Mouse (Mus musculus) brain, adult 2 months (tissue): ENCODE data around the gene Ankrd44.

Experiments used
- DNase-seq: peaks from one replicate; pipeline ENCODE4 v3.0.0; 2011; ENCODE audit warnings: low read depth, low spot score

Ankrd44 gene

GRCm38 (mm10) chr1:54759841-54760240 is 166.3 kb downstream of the Ankrd44 start:
- no peak for DNase-seq

DNA sequence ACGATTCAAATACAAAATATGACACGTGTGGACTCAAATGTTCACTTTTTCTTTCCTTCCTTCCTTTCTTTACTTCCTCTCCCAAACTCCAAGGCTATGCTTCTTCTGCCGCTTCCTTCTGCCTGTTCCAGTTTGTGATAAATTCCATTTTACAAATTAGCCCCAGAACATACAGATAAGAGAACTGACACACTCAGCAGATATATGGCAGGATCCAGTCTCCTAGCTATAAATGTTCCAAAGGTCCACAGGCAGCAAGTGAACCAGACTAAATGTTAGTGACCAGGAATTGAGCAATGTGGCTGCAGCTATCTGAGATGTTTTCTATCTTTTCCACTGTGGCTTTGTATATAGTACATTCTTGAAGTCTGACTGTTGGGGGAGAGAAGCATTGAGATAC is 168.9 kb downstream of the Ankrd44 start:
- no peak for DNase-seq

DNA sequence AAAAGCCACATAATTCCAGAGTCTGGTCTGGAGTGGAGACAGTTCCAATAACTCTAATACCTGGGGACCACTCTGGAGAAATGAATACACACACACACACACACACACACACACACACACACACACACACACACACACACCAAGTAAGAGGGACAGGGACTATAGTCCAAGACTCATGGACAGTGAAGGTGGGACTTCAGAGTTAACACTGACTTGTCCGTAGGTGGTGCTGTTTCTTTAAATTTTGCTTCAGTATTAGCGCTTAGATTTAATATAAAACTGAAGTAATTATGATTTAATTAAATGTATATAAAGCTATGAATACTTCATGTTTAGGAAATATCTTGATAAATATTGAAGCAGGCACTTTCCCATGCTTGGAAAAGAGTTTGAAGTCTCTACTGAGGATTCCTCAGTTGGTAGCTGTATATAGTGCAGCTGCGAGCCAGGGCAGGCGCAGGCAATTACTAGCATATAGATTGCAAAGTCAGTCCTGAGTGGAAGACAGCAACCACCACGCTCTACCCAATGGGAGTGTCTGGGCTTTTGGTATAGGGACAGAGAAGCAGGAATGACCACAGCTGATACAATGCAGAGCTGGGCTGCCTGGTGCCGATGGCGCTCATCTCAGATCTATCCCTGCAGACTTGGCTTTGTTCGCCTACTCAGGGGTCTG is 170.4 kb downstream of the Ankrd44 start:
- no peak for DNase-seq

- no peak for DNase-seq
Observed at GRCm38 (mm10) chr1:54749961-54750360, 176.2 kb downstream of the Ankrd44 start.

- no peak for DNase-seq
Observed at GRCm38 (mm10) chr1:54749516-54749915, 176.7 kb downstream of the Ankrd44 start.

DNA sequence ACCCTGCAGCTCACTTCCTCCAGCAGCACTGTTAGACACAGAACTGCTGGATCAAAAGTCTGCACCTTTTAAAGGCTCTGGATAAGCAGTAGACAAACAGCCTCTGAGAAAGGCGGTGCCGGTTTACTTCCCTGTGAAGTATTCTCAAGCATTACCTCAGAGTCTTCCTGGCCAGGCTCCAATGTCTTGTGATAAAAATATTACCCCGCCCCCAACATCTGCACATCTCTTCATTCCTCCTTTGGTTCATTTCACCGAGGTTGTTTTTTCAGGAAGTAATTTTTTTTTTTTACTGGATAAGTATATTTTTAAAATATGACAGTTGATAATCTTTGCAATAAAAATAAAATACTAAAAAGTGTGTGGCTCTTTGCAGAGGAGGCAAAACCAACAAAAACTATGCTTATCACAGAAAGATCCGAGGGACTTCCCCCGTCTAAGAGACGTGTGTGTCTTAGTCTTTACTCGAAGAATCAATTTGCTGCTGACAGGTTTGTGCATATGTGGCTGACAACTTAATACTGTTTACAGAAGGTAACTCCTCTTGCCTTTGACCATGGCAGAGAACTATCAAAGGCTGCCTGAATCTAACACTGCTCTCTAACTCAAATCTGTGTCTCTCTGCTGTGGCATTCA is 178.3 kb downstream of the Ankrd44 start:
- no peak for DNase-seq

DNA sequence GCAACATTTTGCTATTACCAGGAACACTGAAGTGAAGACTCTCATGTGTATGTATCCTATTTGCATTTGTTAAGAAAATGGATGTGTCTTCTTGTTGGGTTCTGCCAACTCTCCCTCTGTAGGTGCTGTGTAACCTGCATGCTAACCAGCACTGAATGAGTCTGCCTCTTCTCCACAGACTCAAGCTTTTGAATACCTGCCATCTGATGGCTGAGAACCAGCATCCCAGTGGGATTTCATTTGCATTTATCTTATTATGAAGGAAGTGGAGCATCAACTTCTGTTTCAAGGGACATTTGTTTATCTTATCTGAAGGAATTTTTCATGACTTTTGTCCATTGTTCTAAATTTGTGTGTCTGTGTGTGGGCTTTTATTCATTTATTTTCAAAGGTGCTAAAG is 180.5 kb downstream of the Ankrd44 start:
- DNase-seq = peak; percentile 11

DNA sequence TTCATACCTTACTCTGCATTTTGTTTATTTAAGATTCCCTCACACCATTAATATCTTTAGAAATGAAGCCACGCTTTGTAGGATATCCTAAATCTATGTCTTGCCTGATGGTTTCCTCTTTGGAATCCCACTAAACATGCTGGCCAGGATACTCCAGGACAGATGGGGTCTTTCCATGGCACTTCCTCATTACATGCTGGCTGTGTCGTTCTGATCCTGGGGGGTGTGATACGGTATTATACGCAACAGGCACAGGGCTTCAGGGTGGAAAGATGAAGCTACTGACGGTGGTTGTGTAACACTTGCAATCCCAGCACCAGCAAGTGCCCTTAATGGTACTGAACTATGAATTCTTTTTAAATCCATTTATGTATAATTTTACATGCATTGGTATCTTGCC is 182.0 kb downstream of the Ankrd44 start:
- no peak for DNase-seq

GRCm38 (mm10) chr1:54743072-54743471 is 183.1 kb downstream of the Ankrd44 start:
- no peak for DNase-seq

DNA sequence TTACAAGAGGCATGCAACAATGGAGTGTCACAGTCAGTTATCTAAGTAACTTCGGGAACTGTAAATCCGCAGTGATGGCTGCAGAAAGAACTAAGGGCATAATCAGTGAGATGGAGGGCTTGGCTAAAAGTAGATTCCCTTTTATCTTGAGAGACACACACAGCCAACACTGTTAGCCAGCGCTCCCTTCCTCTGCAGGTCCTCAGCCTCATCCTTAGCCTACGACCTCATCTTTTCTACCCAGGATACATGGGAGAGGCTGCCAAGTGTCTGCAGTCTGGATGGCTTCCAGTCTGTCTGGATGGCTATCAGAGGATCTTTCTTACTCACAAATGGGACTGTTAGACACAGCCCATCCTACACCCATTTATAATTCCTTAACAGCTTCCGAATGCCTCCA is 185.3 kb downstream of the Ankrd44 start:
- DNase-seq = no peak

GRCm38 (mm10) chr1:54737472-54737871 is 188.7 kb downstream of the Ankrd44 start:
- no peak for DNase-seq

DNA sequence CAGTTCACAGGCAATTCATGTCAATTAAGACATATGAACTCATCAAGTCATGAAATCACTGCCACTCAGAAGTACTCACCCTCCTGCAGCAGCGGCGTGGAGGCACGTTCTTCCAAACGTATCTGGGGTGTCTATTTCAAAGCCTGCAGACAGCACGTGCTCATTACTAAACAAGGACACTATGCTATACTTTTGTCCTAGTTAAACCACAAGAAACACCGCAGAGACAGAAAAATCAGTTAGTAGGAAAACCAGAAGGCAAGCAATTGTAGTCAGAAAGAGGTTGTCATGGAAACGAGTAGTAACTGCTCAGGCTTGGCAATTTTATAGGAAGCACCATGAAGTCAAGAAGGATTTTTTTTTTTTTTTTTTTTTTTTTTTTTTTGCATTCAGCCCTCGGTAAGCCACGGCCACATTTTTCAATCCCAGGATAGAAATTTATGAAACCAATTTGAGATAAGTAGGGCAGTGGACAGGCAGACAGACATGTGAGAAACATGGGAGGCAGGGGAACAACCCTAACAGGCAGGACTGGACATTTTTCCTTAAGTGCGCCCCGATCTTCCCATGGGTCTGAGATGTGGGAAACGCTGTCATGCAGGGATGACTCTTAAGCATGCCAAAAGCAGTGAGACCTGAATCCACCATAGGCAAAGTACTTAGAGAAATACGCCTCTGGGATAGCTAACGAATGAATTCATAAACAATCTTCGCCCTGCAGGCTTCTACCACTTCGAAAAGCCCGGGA is 191.1 kb downstream of the Ankrd44 start:
- peak; percentile 74 for DNase-seq

GRCm38 (mm10) chr1:54729316-54729715 is 196.9 kb downstream of the Ankrd44 start:
- DNase-seq = peak; percentile 14

- no peak for DNase-seq
Observed at GRCm38 (mm10) chr1:54726555-54726954, 199.6 kb downstream of the Ankrd44 start.

DNA sequence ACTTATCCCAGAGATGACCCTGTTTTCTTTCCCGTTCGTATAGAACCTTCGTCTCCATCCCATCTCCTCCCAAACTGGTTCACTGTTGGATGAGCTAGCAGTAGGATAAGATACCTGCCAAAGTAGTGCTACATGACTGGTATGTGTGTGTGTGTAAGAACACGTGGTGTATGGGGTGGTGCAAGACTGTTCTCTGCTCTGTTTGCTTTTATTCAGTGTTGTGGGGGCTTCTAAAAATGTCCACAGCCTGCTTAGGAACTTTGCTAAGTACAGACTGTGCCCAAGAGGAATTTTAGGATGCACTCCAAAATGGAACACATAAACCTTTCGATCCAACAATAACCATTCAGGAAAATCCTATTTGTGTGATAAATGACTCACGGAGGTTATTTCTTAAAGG is 209.3 kb downstream of the Ankrd44 start:
- peak; percentile 71 for DNase-seq

- DNase-seq = peak; percentile 48
Observed at GRCm38 (mm10) chr1:54715061-54715760, 211.0 kb downstream of the Ankrd44 start.

DNA sequence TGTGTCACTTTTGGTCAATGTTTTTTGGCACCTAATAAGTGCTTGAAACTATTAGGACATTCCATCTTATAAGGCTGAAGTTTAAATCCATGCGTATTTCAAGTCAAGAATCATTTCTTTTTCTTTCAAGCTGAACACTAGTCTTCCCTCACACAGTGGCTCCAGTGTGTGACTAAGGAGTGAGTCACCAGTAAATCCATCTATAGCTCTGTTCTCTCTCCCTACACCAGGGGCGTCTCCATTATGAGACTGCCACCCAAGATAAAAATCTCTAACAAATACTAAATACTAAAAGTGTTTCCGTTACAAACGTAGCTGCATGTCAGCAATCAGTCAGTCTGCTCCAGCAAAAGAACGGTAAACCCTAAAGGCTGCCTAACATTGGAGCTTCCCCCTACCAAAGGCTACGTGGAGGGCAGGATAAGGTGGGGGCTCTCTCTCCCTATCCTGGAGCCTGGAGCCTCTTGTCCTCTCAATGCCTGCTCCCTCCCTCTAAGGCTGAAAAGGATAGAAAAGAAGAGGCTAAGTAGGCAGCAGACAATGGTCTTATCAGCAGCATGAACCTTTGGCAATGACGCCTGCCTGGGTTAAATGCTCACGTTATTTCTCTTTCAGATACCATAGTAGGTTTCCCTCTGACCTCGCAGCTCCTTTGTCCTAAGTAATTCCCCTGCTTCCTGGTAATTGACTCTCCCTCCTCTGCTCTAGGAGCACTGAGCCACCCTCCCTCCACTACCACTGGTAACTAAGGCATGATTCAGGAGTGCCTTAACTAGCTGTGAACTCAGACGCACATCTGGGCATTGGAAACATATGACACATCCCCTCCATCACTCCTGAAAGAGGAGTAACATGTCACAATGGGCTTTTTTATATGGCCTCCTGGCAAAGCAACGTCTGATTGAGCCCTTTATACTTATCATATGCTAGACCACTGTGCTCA is 212.7 kb downstream of the Ankrd44 start:
- peak; percentile 78 for DNase-seq

DNA sequence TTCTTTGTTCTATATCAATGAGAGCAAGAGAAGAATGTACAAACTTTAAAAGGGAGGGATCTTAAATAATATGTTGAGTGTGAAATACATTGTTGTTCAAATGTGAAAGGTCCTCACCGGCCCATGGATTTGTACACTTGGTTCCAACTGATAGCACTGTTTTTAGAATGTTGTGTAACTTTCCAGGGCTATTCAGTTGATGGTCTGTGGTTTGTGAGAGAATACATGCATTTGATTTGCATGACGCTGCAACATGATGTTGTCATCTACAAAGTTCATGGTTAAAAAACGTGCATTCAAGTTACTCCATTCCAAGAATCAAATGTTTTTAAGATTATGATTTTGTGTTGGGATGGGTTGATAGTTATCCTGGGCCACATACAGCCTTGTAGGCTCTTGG is 214.6 kb downstream of the Ankrd44 start:
- DNase-seq = no peak

DNA sequence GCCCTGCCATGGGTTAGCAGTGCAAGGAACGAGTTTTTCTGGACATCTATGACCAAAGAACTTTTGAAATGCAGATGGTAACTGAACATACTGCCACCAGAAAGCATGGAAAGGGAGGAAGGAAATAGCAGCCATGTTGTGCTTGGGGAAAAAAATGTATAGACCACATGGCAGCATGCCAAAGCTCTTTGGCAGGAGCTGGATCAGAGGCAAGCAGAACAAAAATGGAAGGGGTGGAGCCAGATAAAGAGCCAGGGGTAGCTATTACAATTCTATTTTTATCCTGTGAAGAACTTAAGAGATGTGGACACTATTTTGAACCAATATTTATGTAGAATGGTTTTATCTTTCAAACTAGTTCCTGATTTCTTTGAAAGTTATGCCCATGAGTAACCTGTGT is 215.6 kb downstream of the Ankrd44 start:
- peak; percentile 16 for DNase-seq

DNA sequence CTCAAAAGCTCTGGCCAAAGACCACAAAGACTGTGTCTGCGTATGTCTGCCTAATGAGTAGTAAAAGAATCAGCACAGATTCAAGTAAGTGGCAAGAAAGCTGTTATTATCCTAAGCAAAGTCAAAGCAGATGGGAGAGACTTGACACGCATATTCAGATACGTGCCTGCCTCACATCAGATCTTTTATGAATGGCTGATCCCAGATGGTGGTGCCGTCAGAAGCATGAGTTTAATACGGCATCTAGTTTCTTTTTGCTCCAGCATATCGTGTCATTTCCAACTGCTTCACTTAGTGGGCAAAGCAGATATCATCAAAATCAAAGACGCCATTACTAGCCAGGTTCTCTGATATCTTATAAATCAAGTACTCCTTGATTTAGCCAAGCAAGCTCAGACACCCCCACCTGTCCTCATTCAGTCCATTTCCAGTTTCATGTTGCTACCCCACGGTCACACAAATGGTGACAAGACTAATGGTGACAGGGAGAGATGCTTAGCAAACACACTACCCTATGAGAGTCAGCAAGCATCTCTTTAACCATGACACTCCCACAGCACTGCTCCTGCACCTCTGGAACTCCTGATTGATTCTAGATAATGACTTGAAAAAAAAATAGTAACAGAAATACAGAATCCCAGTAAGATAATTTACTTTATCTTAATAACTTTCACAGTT is 218.2 kb downstream of the Ankrd44 start:
- peak; percentile 47 for DNase-seq
